Comparison of ENCODE assay signal across 21 mouse cellular contexts in the genomic region with DNA sequence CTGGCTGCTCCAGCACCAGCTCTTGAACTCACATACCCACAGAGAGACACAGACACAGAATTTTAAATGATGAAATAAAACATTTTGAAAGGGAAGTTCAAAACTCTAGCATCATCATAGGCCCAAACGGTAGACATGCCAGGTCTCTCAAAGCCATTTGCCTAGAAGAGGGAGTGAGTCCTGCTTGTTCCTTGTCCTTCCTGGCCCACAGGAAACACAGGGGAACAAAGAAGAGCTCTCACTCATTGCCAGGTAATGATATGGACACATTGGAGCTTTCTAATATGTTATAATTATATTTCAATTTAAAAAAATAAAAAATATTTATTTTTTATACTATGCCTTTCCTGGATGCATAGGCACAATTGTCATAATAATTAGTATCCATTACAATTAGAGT. TPM values are rescaled to one million over a fixed set of nuclear protein-coding genes. Genes with fewer than 3 reads are reported as not detected.
DNase-seq lines count a peak whose midpoint lies in the region; ATAC-seq and TF ChIP-seq lines count a peak whose summit lies in the region.
"Had no signal": no experiment of that assay in that cellular context is flagged by ENCODE, and none has a peak within 500 bp of the region (broad histone marks: within the 10 kb centered on the region; RNA-seq: fewer than 3 reads in every experiment).

No protein-coding gene starts in this region.

- H3K9me3 ChIP-seq in embryonic facial prominence, embryonic 13.5 days = no peaks in the 10 kb centered on the region
- no peaks in the 10 kb centered on the region for H3K9me3 ChIP-seq in embryonic facial prominence, embryonic 10.5 days
- no peaks in the 10 kb centered on the region for H3K9me3 ChIP-seq in midbrain, embryonic 12.5 days
- no peaks in the 10 kb centered on the region for H3K9me3 ChIP-seq in midbrain, postnatal 0 days (ENCODE audit: low read length)
- no peaks in the 10 kb centered on the region for H3K9me3 ChIP-seq in forebrain, embryonic 15.5 days
- H3K9me3 ChIP-seq: G1E; heart, embryonic 13.5 days had no signal

- H3K4me1 ChIP-seq in embryonic facial prominence, embryonic 13.5 days = peaks cover 9% of the 10 kb centered on the region
- peaks cover 32% of the 10 kb centered on the region for H3K4me1 ChIP-seq in embryonic facial prominence, embryonic 10.5 days
- peaks cover 20% of the 10 kb centered on the region for H3K4me1 ChIP-seq in midbrain, embryonic 12.5 days
- H3K4me1 ChIP-seq in midbrain, postnatal 0 days (ENCODE audit: insufficient read depth, low read length) = no peaks in the 10 kb centered on the region; the same call in 1 of the 2 replicates
- peaks cover 29% of the 10 kb centered on the region for H3K4me1 ChIP-seq in forebrain, embryonic 15.5 days

- H3K4me2 ChIP-seq in embryonic facial prominence, embryonic 13.5 days = no peak overlapping the region
- no peak overlapping the region for H3K4me2 ChIP-seq in midbrain, embryonic 12.5 days (replicated peaks)
- H3K4me2 ChIP-seq in midbrain, postnatal 0 days (ENCODE audit: low read depth, low read length, poor library complexity, severe bottlenecking) = no peak overlapping the region
- H3K4me2 ChIP-seq in forebrain, embryonic 15.5 days (replicated peaks) = no peak overlapping the region
- H3K4me2 ChIP-seq: heart, embryonic 13.5 days had no signal

- WGBS in embryonic facial prominence, embryonic 13.5 days = 74% methylated on average over 1 of the region's 1 CpGs
- 74% methylated on average over 1 of the region's 1 CpGs for WGBS in embryonic facial prominence, embryonic 10.5 days
- WGBS in midbrain, embryonic 12.5 days = 88% methylated on average over 1 of the region's 1 CpGs
- WGBS in midbrain, postnatal 0 days = 66% methylated on average over 1 of the region's 1 CpGs
- WGBS in forebrain, embryonic 15.5 days = 24% methylated on average over 1 of the region's 1 CpGs

- no peaks in the 10 kb centered on the region for H3K36me3 ChIP-seq in embryonic facial prominence, embryonic 13.5 days
- no peaks in the 10 kb centered on the region for H3K36me3 ChIP-seq in embryonic facial prominence, embryonic 10.5 days (replicated peaks)
- H3K36me3 ChIP-seq in midbrain, embryonic 12.5 days = no peaks in the 10 kb centered on the region
- no peaks in the 10 kb centered on the region for H3K36me3 ChIP-seq in midbrain, postnatal 0 days (ENCODE audit: insufficient read depth, low read length)
- no peaks in the 10 kb centered on the region for H3K36me3 ChIP-seq in forebrain, embryonic 15.5 days
- H3K36me3 ChIP-seq: heart, embryonic 13.5 days had no signal

- DNase-seq in embryonic facial prominence, embryonic 10.5 days (ENCODE audit: low spot score) = no peak
- no peak for DNase-seq in midbrain, postnatal 0 days (ENCODE audit: low spot score)
- DNase-seq in urinary bladder, postnatal 25 days (ENCODE audit: low spot score) = no peak
- no peak for DNase-seq in kidney, postnatal 10 days
- DNase-seq: adrenal gland, adult 8-10 months; adrenal gland, postnatal 36 days; B cell, adult 2 months; cerebellum, adult 11 months; cerebellum, adult 8-10 months; cerebellum, postnatal 25 days; gastrocnemius, adult 2 months; gastrocnemius, postnatal 25 days; heart, postnatal 36 days had no signal

- no peak for TF ChIP-seq CTCF in midbrain, postnatal 0 days (IDR thresholded peaks at IDR 0.05)

- H3K27ac ChIP-seq in embryonic facial prominence, embryonic 13.5 days = 0 out of 2 replicates have a peak overlapping the region, but pooled peaks have one; percentile 12
- no peak overlapping the region for H3K27ac ChIP-seq in embryonic facial prominence, embryonic 10.5 days (replicated peaks)
- 0 out of 2 replicates have a peak overlapping the region, but pooled peaks have one; percentile 35 for H3K27ac ChIP-seq in midbrain, embryonic 12.5 days (replicated peaks)
- no peak overlapping the region for H3K27ac ChIP-seq in midbrain, postnatal 0 days (ENCODE audit: low read depth, low read length)
- H3K27ac ChIP-seq in forebrain, embryonic 15.5 days (replicated peaks) = peak overlapping the region; percentile 85
- H3K27ac ChIP-seq: gastrocnemius, adult 2 months; heart, embryonic 13.5 days; hindbrain, postnatal 0 days had no signal

- no peaks in the 10 kb centered on the region for H3K27me3 ChIP-seq in embryonic facial prominence, embryonic 13.5 days
- 0 out of 2 replicates have a peak, but pooled peaks cover 4% of the 10 kb centered on the region for H3K27me3 ChIP-seq in embryonic facial prominence, embryonic 10.5 days (replicated peaks; ENCODE audit: low read depth, poor library complexity, severe bottlenecking)
- no peaks in the 10 kb centered on the region for H3K27me3 ChIP-seq in midbrain, embryonic 12.5 days
- no peaks in the 10 kb centered on the region for H3K27me3 ChIP-seq in midbrain, postnatal 0 days (ENCODE audit: insufficient read depth, low read length)
- H3K27me3 ChIP-seq in forebrain, embryonic 15.5 days = no peaks in the 10 kb centered on the region
- H3K27me3 ChIP-seq: heart, embryonic 13.5 days had no signal

- H3K9ac ChIP-seq in embryonic facial prominence, embryonic 13.5 days = no peak overlapping the region
- H3K9ac ChIP-seq in midbrain, embryonic 12.5 days (replicated peaks) = no peak overlapping the region
- no peak overlapping the region for H3K9ac ChIP-seq in midbrain, postnatal 0 days (replicated peaks; ENCODE audit: low read length, poor library complexity, severe bottlenecking)
- no peak overlapping the region for H3K9ac ChIP-seq in forebrain, embryonic 15.5 days (replicated peaks)
- H3K9ac ChIP-seq: heart, embryonic 13.5 days had no signal

- H3K4me3 ChIP-seq in embryonic facial prominence, embryonic 13.5 days = no peak overlapping the region
- H3K4me3 ChIP-seq in embryonic facial prominence, embryonic 10.5 days = no peak overlapping the region
- H3K4me3 ChIP-seq in midbrain, embryonic 12.5 days = no peak overlapping the region
- H3K4me3 ChIP-seq in midbrain, postnatal 0 days (ENCODE audit: low read depth, low read length) = no peak overlapping the region
- H3K4me3 ChIP-seq in forebrain, embryonic 15.5 days = no peak overlapping the region
- H3K4me3 ChIP-seq: gastrocnemius, adult 2 months; heart, embryonic 13.5 days had no signal

- no peak for ATAC-seq in embryonic facial prominence, embryonic 13.5 days (ENCODE audit: insufficient number of reproducible peaks, insufficient read depth, low FRiP score, low TSS enrichment, low read depth)
- ATAC-seq in midbrain, embryonic 12.5 days (ENCODE audit: low FRiP score, low read depth) = no peak
- ATAC-seq in midbrain, postnatal 0 days (ENCODE audit: low FRiP score) = no peak
- ATAC-seq in forebrain, embryonic 15.5 days (replicated peaks) = no peak
- ATAC-seq: CD4-positive, CD25-positive, alpha-beta regulatory T cell, adult 4 months had no signal

RNA-seq across cellular contexts. Expression of a gene that starts 53.5 kb away (rescaled TPM):
- 3.6 and 5.8 TPM in 2 replicates for polyA plus RNA-seq in embryonic facial prominence, embryonic 13.5 days (2015; fragmentation: Nextera tagmentation; extraction: Ambion mirVana)
- polyA plus RNA-seq in embryonic facial prominence, embryonic 10.5 days (2016; fragmentation: Nextera tagmentation; extraction: Ambion mirVana) = 2.1 and 2.4 TPM in 2 replicates
- 1.8 TPM in 2 replicates for polyA plus RNA-seq in midbrain, embryonic 12.5 days (2016; fragmentation: Nextera tagmentation; extraction: Ambion mirVana)
- total RNA-seq in midbrain, postnatal 0 days (2014; rRNA removed) = 32.1 and 37.1 TPM in 2 replicates
- polyA plus RNA-seq in midbrain, postnatal 0 days (2015; fragmentation: Nextera tagmentation; extraction: Ambion mirVana) = 15.3 and 16.8 TPM in 2 replicates
- polyA plus RNA-seq in forebrain, embryonic 15.5 days (2015; fragmentation: Nextera tagmentation; extraction: Ambion mirVana) = 11.5 and 12.6 TPM in 2 replicates
- total RNA-seq: granulocyte monocyte progenitor cell, adult 5-6 weeks had no signal

Comparison
In these comparisons a context has a peak if more than half of its experiments do, and no peak if none do; other contexts are left out.
1. H3K27ac ChIP-seq: peak in embryonic facial prominence, embryonic 13.5 days (single experiment), midbrain, embryonic 12.5 days (single experiment) and forebrain, embryonic 15.5 days (single experiment); none in embryonic facial prominence, embryonic 10.5 days (single experiment) and midbrain, postnatal 0 days (single experiment).